Comparison of ENCODE assay signal across 10 mouse cellular contexts in genomic region chr2:8638082-8638481, GRCm38 (mm10).
DNase-seq lines count a peak whose midpoint lies in the region; ATAC-seq and TF ChIP-seq lines count a peak whose summit lies in the region.
"Had no signal": no experiment of that assay in that cellular context is flagged by ENCODE, and none has a peak within 500 bp of the region (broad histone marks: within the 10 kb centered on the region; RNA-seq: fewer than 3 reads in every experiment).

No protein-coding gene starts in this region.

- no peaks in the 10 kb centered on the region for H3K79me2 ChIP-seq in MEL (ENCODE audit: control insufficient read depth, insufficient read depth, low read length, poor library complexity)

- H3K36me3 ChIP-seq in kidney, postnatal 0 days (ENCODE audit: insufficient read depth, low read length), result no peaks in the 10 kb centered on the region
- no peaks in the 10 kb centered on the region for H3K36me3 ChIP-seq in MEL (ENCODE audit: control insufficient read depth in 1 of 2, insufficient read depth in 2 of 2, low read length in 2 of 2)
- H3K36me3 ChIP-seq: heart, embryonic 13.5 days had no signal

- no peaks in the 10 kb centered on the region for H3K4me1 ChIP-seq in kidney, postnatal 0 days (replicated peaks; ENCODE audit: insufficient read depth, low read length)
- no peaks in the 10 kb centered on the region for H3K4me1 ChIP-seq in MEL (ENCODE audit: control insufficient read depth in 1 of 2, insufficient read depth in 2 of 2, low read length in 2 of 2)
- no peaks in the 10 kb centered on the region; the same call in 1 of the 2 replicates for H3K4me1 ChIP-seq in cortical plate, adult 2 months (ENCODE audit: control insufficient read depth, insufficient read depth, low read length)
- H3K4me1 ChIP-seq: heart, embryonic 13.5 days had no signal

- no peak for TF ChIP-seq POLR2A in MEL (IDR thresholded peaks at IDR 0.05; ENCODE audit: control insufficient read depth in 1 of 2, insufficient read depth in 1 of 2, low read depth in 1 of 2, low read length in 2 of 2, poor library complexity in 1 of 2)
- TF ChIP-seq POLR2A in cortical plate, adult 2 months (IDR thresholded peaks at IDR 0.05; ENCODE audit: extremely low read depth, insufficient read depth, low read length), result no peak

- 47% methylated on average over 7 of the region's 7 CpGs for WGBS in kidney, postnatal 0 days

- H3K9ac ChIP-seq in kidney, postnatal 0 days (ENCODE audit: low read depth, low read length), result no peak overlapping the region
- no peak overlapping the region for H3K9ac ChIP-seq in MEL (ENCODE audit: control insufficient read depth, low read depth, low read length, poor library complexity, severe bottlenecking)
- H3K9ac ChIP-seq: heart, embryonic 13.5 days; liver, embryonic 14.5 days had no signal

- no peaks in the 10 kb centered on the region for H3K9me3 ChIP-seq in kidney, postnatal 0 days (replicated peaks; ENCODE audit: low read length)
- H3K9me3 ChIP-seq in MEL (replicated peaks; ENCODE audit: insufficient read depth, low read length), result no peaks in the 10 kb centered on the region
- H3K9me3 ChIP-seq: heart, embryonic 13.5 days had no signal

- peak; percentile 39 for DNase-seq in kidney, postnatal 0 days (ENCODE audit: low spot score)
- DNase-seq in kidney, adult 18-20 months, result no peak
- peak; percentile 3 for DNase-seq in MEL (ENCODE audit: low read depth, low spot score)
- DNase-seq in left cerebral cortex, postnatal 14 days (ENCODE audit: low spot score in 2 of 2), result peak; percentile 56 to 61
- no peak for DNase-seq in thymus, postnatal 25 days
- no peak for DNase-seq in spleen, adult 12 weeks (ENCODE audit: low spot score)
- no peak for DNase-seq in adrenal gland, postnatal 14 days

- H3K4me2 ChIP-seq in kidney, postnatal 0 days (ENCODE audit: low read length), result peak overlapping the region; percentile 25; the same call in 1 of the 2 replicates
- H3K4me2 ChIP-seq: heart, embryonic 13.5 days had no signal

- peak; percentile 18 for TF ChIP-seq RAD21 in MEL (IDR thresholded peaks at IDR 0.05; ENCODE audit: low read depth, low read length)

- H3K4me3 ChIP-seq in kidney, postnatal 0 days (replicated peaks; ENCODE audit: low read depth, low read length), result no peak overlapping the region
- no peak overlapping the region for H3K4me3 ChIP-seq in MEL (ENCODE audit: control insufficient read depth in 1 of 2, insufficient read depth in 1 of 2, low read depth in 2 of 2, low read length in 2 of 2)
- no peak overlapping the region for H3K4me3 ChIP-seq in cortical plate, adult 2 months (ENCODE audit: insufficient read depth, low read length)
- H3K4me3 ChIP-seq: heart, embryonic 13.5 days had no signal

- no peak for ATAC-seq in kidney, postnatal 0 days (replicated peaks; ENCODE audit: low FRiP score, low read depth)

- intact Hi-C loops in left cerebral cortex, postnatal 14 days (cut with DNase I), result loop anchor here (10.0 kb wide), 1 partner anchor 243 kb away; no protein-coding TSS in a partner anchor

- no peak overlapping the region for H3K27ac ChIP-seq in kidney, postnatal 0 days
- H3K27ac ChIP-seq in MEL (ENCODE audit: control insufficient read depth, low read depth, low read length), result no peak overlapping the region
- no peak overlapping the region for H3K27ac ChIP-seq in cortical plate, adult 2 months (ENCODE audit: insufficient read depth, low read length)
- H3K27ac ChIP-seq: heart, embryonic 13.5 days; liver, embryonic 14.5 days had no signal

- H3K27me3 ChIP-seq in kidney, postnatal 0 days (ENCODE audit: insufficient read depth, low read length), result no peaks in the 10 kb centered on the region
- no peaks in the 10 kb centered on the region for H3K27me3 ChIP-seq in MEL (ENCODE audit: control insufficient read depth in 1 of 2, insufficient read depth in 2 of 2, low read length in 2 of 2)
- H3K27me3 ChIP-seq: heart, embryonic 13.5 days had no signal

- TF ChIP-seq EP300 in MEL (IDR thresholded peaks at IDR 0.05; ENCODE audit: low read depth in 1 of 2, low read length in 2 of 2), result no peak

- peak; percentile 58; the same call in 1 of the 2 replicates for TF ChIP-seq CTCF in kidney, postnatal 0 days (IDR thresholded peaks at IDR 0.05; ENCODE audit: low read depth)
- peak in 1 of 3 experiments; percentile 18; a peak in 2 of 6 replicates for TF ChIP-seq CTCF in MEL (IDR thresholded peaks at IDR 0.05 in 2 of 3, conservative IDR thresholded peaks at IDR 0.05 in 1 of 3; ENCODE audit: control insufficient read depth in 1 of 3, insufficient read depth in 1 of 3, low read depth in 2 of 3, low read length in 3 of 3, poor library complexity in 1 of 3, severe bottlenecking in 1 of 3)
- peak; percentile 44; the same call in 1 of the 2 replicates for TF ChIP-seq CTCF in cortical plate, adult 2 months (IDR thresholded peaks at IDR 0.05; ENCODE audit: extremely low read depth, insufficient read depth, low read length)

TF ChIP-seq in MEL, 35 proteins besides CTCF, POLR2A, EP300 and RAD21:
- TF ChIP-seq SMC3 (IDR thresholded peaks at IDR 0.05; ENCODE audit: low read depth, low read length) (peak; percentile 6; the same call in 1 of the 2 replicates), ZC3H11A (IDR thresholded peaks at IDR 0.05; ENCODE audit: low read depth, low read length) (no peak), NELFE (IDR thresholded peaks at IDR 0.05; ENCODE audit: low read depth, low read length) (no peak)

Comparison
In these comparisons a context has a peak if more than half of its experiments do, and no peak if none do; other contexts are left out.
1. DNase-seq: peak in kidney, postnatal 0 days (single experiment), MEL (single experiment) and left cerebral cortex, postnatal 14 days (2 of 2); none in kidney, adult 18-20 months (single experiment), thymus, postnatal 25 days (single experiment), spleen, adult 12 weeks (single experiment) and adrenal gland, postnatal 14 days (single experiment).